Mouse (Mus musculus) limb, embryonic 14.5 days (tissue): ENCODE results near the gene Reg4. TPM values are rescaled to one million over a fixed set of nuclear protein-coding genes. Genes with fewer than 3 reads are reported as not detected.

Experiments
- ATAC-seq: fragments of 200-750 bp; cut with Nextera tagmentation; 2 replicates; pipeline ENCODE4 v1.8.0; 2017; ENCODE audit warnings: low read depth, moderate number of reproducible peaks, moderate TSS enrichment; ENCODE audit not compliant: low FRiP score
- DNase-seq: peaks from one replicate; pipeline ENCODE4 v3.0.0-alpha.2; 2015; ENCODE audit warnings: low spot score
- H3K27ac ChIP-seq: fragments of 300-500 bp; sonication (generic); replicated peaks from 2 replicates; pipeline ENCODE4 v1.5.1; 2014; ENCODE audit warnings: low read depth, mild to moderate bottlenecking, low read length, moderate library complexity, mixed read lengths
- H3K27me3 ChIP-seq: fragments of 300-500 bp; sonication (generic); 2 replicates; pipeline ENCODE4 v1.6.1; 2014; ENCODE audit warnings: low read length, mixed read lengths; ENCODE audit not compliant: control insufficient read depth, insufficient read depth
- H3K36me3 ChIP-seq: fragments of 300-500 bp; sonication (generic); 2 replicates; pipeline ENCODE4 v1.6.1; 2014; ENCODE audit warnings: mild to moderate bottlenecking, low read length, moderate library complexity, mixed read lengths; ENCODE audit not compliant: control insufficient read depth, insufficient read depth
- H3K4me1 ChIP-seq: fragments of 300-500 bp; sonication (generic); 2 replicates; pipeline ENCODE4 v1.6.1; 2014; ENCODE audit warnings: antibody characterized with exemption, low read length, mixed read lengths; ENCODE audit not compliant: control insufficient read depth, insufficient read depth
- H3K4me2 ChIP-seq: fragments of 300-500 bp; sonication (generic); replicated peaks from 2 replicates; pipeline ENCODE4 v1.6.1; 2014; ENCODE audit warnings: low read depth, mild to moderate bottlenecking, low read length, moderate library complexity; ENCODE audit not compliant: severe bottlenecking
- H3K4me3 ChIP-seq: fragments of 300-500 bp; sonication (generic); replicated peaks from 2 replicates; pipeline ENCODE4 v1.5.1; 2014; ENCODE audit warnings: low read length
- H3K9ac ChIP-seq: fragments of 300-500 bp; sonication (generic); 2 replicates; pipeline ENCODE4 v1.6.1; 2014; ENCODE audit warnings: mild to moderate bottlenecking, low read depth, low read length, moderate library complexity; ENCODE audit not compliant: severe bottlenecking
- H3K9me3 ChIP-seq: fragments of 300-500 bp; sonication (generic); 2 replicates; pipeline ENCODE4 v1.6.1; 2016; ENCODE audit warnings: low read length; ENCODE audit not compliant: control insufficient read depth
- POLR2A ChIP-seq: fragments of 200-500 bp; IDR thresholded peaks from 2 replicates; pipeline ENCODE4 v1.8.0; 2012; ENCODE audit warnings: inconsistent platforms, mild to moderate bottlenecking, moderate library complexity, borderline replicate concordance; ENCODE audit not compliant: insufficient read depth, insufficient read length; ENCODE audit errors: extremely low read depth
- WGBS: fragments of 180-500 bp; shearing (Covaris S2); extraction: QIAGEN DNeasy Blood & Tissue Kit; methylation state at CpG from one replicate; pipeline ENCODE4 v1.1.7; 2014; 5-methylcytosine and 5-hydroxymethylcytosine counted together
- polyA plus RNA-seq, 2 experiments: library from polyadenylated mRNA; depleted of rRNA in 1 of 2; stranded (reverse) in 1 of 2; unstranded in 1 of 2; fragments of >200 nt; fragmentation: Nextera tagmentation in 1 of 2; extraction: Ambion mirVana in 1 of 2; gene quantifications; 2 replicates each; pipeline versions ENCODE4 v1.2.1 to v1.2.3; 2012 to 2014

The Reg4 gene
- polyA plus RNA-seq, 2 experiments = not detected

DNA sequence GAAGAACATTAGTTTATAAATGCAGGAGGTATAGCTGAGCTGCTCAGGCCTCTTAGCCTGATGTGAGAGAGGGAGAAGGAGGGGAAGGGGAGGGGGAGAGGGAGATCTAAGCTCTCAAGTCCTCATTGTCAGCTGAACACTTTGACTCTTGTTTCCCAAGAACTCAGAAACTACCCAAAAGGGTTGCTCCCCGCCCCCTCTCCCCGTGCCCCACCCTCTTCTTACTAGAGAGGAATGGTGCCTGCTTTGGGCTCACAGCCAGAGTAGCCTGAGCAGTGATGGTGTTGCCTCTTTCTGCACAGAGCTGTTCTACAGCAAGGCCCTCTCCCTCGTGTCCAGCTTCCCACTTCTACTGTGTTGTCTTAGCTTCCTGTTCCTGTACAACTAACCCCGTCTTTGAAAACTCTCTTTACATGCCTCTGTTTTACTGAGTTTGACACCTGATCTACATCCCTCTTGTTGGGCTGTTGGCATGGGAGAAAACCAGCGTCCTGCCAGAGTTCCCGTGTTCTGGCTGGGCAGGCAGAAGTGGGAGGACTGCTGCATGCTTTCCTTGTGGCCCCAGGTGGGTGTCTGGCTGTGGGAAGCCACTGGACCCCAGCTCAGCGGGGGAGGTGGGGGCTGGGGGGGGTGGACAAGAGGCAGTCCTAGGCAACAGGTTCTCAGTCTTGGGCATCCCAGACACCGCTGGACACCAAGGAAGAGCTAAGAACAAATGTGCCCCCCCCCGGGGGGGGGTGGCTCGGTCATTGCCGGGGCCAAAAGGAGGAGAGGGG lies 51.9 kb downstream of the Reg4 start:
- Histone ChIP-seq H3K36me3 (no peaks in the 10 kb centered on the region), H3K27me3 (no peaks in the 10 kb centered on the region), H3K27ac (no peak overlapping the region), H3K9me3 (no peaks in the 10 kb centered on the region), H3K4me1 (peaks cover 4% of the 10 kb centered on the region; the same call in 1 of the 2 replicates), H3K9ac (no peak overlapping the region), H3K4me2 (no peak overlapping the region), H3K4me3 (no peak overlapping the region)
- TF ChIP-seq POLR2A = no peak
- ATAC-seq (no peak), DNase-seq (no peak)
- 54% methylated on average over 11 of the region's 11 CpGs for WGBS

DNA sequence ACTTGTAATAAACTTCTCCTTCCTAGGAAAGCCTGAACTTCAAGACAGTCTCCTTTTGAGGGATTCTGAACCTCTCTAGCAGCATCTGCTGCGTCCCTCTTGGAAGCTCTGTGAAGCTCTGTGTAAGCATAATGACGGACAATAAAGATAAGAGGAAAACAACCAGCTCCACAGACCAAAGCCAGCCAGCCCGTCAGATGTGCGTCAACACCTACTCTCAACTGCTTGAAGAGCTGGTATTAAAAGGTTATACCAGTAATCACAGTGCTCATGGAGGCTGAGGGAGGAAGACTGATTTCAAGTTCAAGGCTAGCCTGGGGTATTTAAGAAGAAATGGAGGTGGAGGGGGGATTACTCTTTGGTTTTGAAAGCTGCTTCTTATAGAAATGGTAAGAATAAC lies 57.7 kb downstream of the Reg4 start:
- Histone ChIP-seq H3K36me3 (no peaks in the 10 kb centered on the region), H3K9ac (no peak overlapping the region), H3K27me3 (no peaks in the 10 kb centered on the region), H3K9me3 (no peaks in the 10 kb centered on the region), H3K27ac (no peak overlapping the region), H3K4me1 (peaks cover 5% of the 10 kb centered on the region), H3K4me2 (no peak overlapping the region), H3K4me3 (no peak overlapping the region)
- WGBS = 51% methylated on average over 4 of the region's 4 CpGs
- no peak for DNase-seq
- TF ChIP-seq POLR2A = no peak
- no peak for ATAC-seq

DNA sequence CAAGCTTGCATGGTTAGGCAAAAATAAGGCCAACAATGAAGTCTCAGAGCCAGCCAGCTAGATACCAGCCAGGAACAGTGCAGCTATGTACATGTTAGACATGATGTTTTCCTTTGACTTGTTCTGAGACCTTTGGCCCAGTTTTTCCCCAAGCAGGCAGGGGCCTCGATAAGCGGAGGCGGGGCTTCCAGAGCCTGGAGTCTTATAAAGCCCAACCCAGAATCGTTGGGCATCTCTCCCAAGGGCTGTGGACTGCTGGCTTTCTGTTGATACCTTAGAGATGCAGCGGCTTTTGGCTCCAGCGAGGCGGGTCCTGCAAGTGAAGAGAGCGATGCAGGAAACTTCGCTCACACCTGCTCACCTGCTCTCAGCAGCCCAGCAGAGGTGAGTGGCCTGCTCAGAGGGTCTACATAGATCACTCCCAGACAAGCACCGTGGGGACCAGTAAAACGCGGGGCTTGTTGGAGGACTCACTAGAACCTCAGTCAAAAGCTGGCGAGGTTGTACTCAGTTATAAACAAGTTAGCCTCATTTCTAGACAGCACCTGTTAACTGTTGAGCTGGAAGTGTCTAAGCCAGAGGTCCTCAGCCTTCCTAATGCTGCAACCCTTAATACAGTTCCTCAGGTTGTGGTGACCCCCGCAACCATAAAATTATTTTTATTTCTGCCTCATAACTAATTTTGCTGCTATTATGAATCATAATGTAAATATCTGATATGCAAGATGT lies 58.4 kb downstream of the Reg4 start, which contains the start of gene Hmgcs2:
TSS of gene Hmgcs2 (plus strand) at position 232 of the 729 bp plus-strand sequence.
- H3K9me3 ChIP-seq = no peaks in the 10 kb centered on the region
- peak; percentile 18 for DNase-seq
- H3K27me3 ChIP-seq = no peaks in the 10 kb centered on the region
- H3K9ac ChIP-seq = no peak within 1 kb of the TSS
- 53% methylated on average over 14 of the region's 14 CpGs for WGBS
- no peak for TF ChIP-seq POLR2A
- peak within 1 kb of the TSS; percentile 6; the same call in 1 of the 2 replicates for H3K4me2 ChIP-seq
- peaks cover 5% of the 10 kb centered on the region for H3K4me1 ChIP-seq
- no peak within 1 kb of the TSS for H3K27ac ChIP-seq
- ATAC-seq = 0 out of 2 replicates have a peak, but pooled peaks have one; percentile 12
- no peak within 1 kb of the TSS for H3K4me3 ChIP-seq
- H3K36me3 ChIP-seq = no peaks in the 10 kb centered on the region

DNA sequence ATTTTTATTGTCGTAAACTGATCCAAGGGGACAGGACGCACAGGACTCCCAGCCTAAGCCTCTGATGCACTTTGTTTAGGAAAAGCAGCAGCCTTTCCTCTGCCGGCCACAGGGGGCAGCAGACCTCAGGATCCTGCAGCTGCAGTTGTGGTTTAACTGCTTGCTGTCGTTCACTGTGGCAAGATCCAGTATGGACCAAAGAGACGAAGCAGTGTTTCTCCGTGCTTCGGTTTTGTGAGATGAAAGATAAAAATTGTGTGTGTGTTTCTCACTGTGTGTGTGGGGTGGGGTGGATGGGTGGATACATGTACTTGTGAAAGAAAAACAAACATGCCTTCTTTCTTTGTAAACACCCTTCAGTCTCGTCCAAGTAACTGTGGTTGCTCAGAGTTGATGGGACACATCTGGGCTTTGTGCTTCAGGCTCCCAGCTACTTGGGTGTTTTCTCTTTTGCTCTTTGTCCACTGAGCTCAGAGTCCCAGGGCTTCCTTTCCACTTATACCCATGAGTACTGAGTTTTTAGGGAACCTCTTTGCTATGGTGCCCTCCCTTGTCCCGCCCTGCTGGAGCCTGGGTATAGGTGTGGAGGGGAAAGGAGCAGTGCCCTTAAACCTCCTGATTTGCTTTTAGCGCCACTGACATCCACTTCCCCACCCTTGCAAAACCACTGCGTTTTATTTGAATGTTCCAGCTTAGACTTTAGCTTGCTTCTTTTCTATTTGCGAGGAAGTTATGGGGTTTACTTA lies 59.1 kb downstream of the Reg4 start:
- Histone ChIP-seq H3K4me2 (no peak overlapping the region; the same call in 1 of the 2 replicates), H3K4me1 (peaks cover 5% of the 10 kb centered on the region), H3K27me3 (no peaks in the 10 kb centered on the region), H3K27ac (no peak overlapping the region), H3K36me3 (no peaks in the 10 kb centered on the region), H3K9me3 (no peaks in the 10 kb centered on the region), H3K9ac (no peak overlapping the region), H3K4me3 (no peak overlapping the region)
- peak; percentile 76 for DNase-seq
- peak; percentile 67; the same call in 1 of the 2 replicates for ATAC-seq
- WGBS = 40% methylated on average over 12 of the region's 12 CpGs
- no peak for TF ChIP-seq POLR2A

DNA sequence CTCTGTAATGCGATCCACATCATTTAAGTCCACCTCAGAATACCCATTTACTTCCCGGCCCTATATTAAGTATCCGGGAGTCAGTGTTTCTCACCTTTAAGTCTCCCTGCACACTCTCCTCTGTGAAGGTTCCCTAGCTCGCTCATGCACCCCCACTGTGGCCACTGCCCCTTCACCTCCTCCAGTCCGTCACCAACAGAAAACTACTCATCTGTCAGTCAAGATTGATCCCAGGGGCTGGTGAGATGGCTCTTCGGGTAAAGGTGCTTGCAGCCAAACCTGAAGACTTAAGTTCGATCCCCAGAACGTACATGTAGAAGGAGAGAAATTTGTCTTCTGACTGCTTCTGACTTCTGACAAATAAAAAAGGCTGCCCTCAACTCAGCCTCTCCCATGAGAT lies 60.5 kb downstream of the Reg4 start:
- DNase-seq (no peak), ATAC-seq (no peak)
- no peak for TF ChIP-seq POLR2A
- Histone ChIP-seq H3K4me3 (no peak overlapping the region), H3K4me2 (no peak overlapping the region), H3K36me3 (no peaks in the 10 kb centered on the region), H3K9ac (no peak overlapping the region), H3K27me3 (no peaks in the 10 kb centered on the region), H3K9me3 (no peaks in the 10 kb centered on the region), H3K4me1 (peaks cover 5% of the 10 kb centered on the region), H3K27ac (no peak overlapping the region)
- WGBS = 92% methylated on average over 8 of the region's 8 CpGs
